Mouse (Mus musculus) E14TG2a.4 (cell line): ENCODE data around the gene Nim1k.
"Not testable (repeated sequence)": the region's sequence is repeated elsewhere in the genome, so short reads cannot be mapped to it uniquely, and the experiment has no call there.

Experiments
- H3K27me3 ChIP-seq: 2 replicates; pipeline ENCODE4 v1.6.1; 2014; ENCODE audit warnings: low read length, control low read depth; ENCODE audit not compliant: insufficient read depth
- H3K36me3 ChIP-seq: 2 replicates; pipeline ENCODE4 v1.6.1; 2014; ENCODE audit warnings: low read length, control low read depth; ENCODE audit not compliant: insufficient read depth
- H3K4me1 ChIP-seq: replicated peaks from 2 replicates; pipeline ENCODE4 v1.6.1; 2014; ENCODE audit warnings: low read depth, low read length, control low read depth
- H3K4me3 ChIP-seq: replicated peaks from 2 replicates; pipeline ENCODE4 v1.5.1; 2014; ENCODE audit warnings: mild to moderate bottlenecking, low read length
- H3K9me3 ChIP-seq: 2 replicates; pipeline ENCODE4 v1.6.1; 2014; ENCODE audit warnings: low read length, control low read depth
- CTCF ChIP-seq: conservative IDR thresholded peaks from 2 replicates; pipeline ENCODE4 v1.5.1; 2014; ENCODE audit warnings: low read length
- NANOG ChIP-seq: IDR thresholded peaks from 2 replicates; pipeline ENCODE4 v1.6.1; 2014; ENCODE audit warnings: borderline replicate concordance, low read length, mixed read lengths
- POU5F1 ChIP-seq: IDR thresholded peaks from 2 replicates; pipeline ENCODE4 v1.6.1; 2014; ENCODE audit warnings: low read length, borderline replicate concordance

Gene Nim1k

DNA sequence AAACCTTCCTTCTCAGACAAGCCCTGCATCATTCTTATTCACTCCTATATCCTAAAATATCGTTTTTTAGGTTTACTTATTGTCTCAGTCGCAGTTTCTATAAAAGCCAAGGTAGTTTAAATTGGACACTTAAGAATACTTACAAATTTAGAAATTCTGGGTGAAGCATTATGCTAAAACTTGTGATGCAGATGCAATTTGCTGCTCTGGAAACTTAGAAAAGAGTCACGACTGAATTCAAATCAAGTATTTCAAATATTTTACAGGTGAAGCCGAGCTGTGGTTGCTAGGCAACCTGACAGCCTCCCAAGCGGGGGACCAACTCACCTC is 66.0 kb downstream of the Nim1k start:
- Histone ChIP-seq H3K9me3 (no peaks in the 10 kb centered on the region), H3K4me1 (peaks cover 48% of the 10 kb centered on the region), H3K4me3 (peak overlapping the region; percentile 70), H3K36me3 (peaks cover 20% of the 10 kb centered on the region; the same call in 1 of the 2 replicates), H3K27me3 (no peaks in the 10 kb centered on the region)
- TF ChIP-seq CTCF, result no peak
- no peak for TF ChIP-seq POU5F1
- no peak for TF ChIP-seq NANOG

DNA sequence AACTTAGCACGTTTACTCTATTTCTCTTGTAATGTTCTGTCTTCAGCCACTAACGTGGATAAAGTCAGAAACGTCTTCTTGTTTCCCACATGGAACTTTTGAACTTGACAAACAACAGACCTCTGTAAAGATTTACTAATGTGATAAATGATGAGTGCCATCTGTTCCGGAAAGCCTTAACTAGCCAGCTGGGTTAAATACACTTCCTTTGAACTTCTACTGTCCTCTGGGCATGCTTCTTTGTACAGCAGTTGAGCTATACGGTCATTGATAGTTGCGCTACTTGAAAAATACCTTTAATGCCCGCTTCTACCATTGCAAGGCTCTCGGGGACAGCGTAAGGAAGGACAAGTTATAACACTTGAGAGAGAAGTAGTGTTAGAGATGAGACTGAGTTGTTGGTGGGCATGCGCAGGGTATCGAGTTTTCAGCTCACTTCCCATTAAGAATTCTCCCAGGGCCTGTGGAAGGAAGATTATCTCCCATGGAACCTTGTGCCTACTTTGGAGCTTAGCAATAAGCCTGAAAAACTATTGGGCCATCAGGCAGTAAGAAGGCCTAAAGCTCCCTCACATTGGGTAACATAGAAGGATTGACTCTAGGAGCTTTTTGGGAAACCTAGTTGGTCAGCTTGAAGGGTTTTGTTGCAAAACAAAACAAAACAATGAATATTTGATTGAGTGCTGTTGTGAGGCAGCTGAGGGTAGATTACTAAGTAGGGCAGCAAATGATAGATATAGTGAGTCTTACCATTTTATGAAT is 71.1 kb downstream of the Nim1k start:
- Histone ChIP-seq H3K27me3 (no peaks in the 10 kb centered on the region), H3K4me1 (peaks cover 15% of the 10 kb centered on the region), H3K36me3 (no peaks in the 10 kb centered on the region), H3K4me3 (no peak overlapping the region), H3K9me3 (no peaks in the 10 kb centered on the region)
- no peak for TF ChIP-seq CTCF
- no peak for TF ChIP-seq POU5F1
- TF ChIP-seq NANOG, result no peak

DNA sequence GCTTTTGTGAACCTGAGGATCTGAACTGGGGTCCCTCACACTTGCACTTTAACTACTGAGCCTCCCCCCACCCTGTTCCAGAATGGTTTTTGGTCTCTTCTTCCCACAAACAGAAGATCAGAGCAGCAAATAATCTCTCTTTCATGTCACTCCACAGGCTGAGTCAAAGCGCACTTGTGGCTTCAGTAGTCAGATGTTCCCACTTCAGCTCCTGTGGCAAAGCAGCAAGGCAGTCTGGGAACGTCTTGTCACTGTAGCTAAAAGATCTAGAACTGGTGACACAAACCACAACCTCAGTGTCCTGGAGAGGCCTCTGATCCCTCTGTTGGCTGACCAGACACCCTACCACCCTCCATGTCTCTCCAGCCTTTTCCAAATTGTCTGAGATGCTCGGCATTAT is 74.5 kb downstream of the Nim1k start:
- Histone ChIP-seq H3K4me3 (no peak overlapping the region), H3K27me3 (no peaks in the 10 kb centered on the region), H3K4me1 (no peaks in the 10 kb centered on the region), H3K36me3 (no peaks in the 10 kb centered on the region), H3K9me3 (no peaks in the 10 kb centered on the region)
- no peak for TF ChIP-seq NANOG
- TF ChIP-seq CTCF, result no peak
- no peak for TF ChIP-seq POU5F1

DNA sequence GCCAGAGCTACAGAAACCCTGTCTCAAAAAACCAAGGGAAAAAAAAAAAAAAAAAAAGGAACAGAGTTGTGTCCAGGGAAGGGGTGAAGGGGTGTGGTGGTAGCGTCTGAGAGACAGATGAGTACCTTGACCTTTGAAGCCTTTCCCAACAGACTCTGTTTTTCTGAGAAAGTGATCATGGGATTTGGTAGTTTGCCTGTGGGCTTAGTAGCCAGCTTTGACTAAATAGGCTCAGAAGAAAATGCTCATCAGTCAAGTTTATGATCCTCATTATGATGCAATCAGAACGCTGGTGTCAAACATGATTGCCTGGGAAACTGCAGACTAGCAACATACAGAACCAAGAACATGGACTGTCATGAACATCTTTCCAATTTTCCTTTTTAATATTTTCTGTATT is 76.0 kb downstream of the Nim1k start:
- H3K4me3 ChIP-seq, result no peak overlapping the region
- no peaks in the 10 kb centered on the region for H3K27me3 ChIP-seq
- TF ChIP-seq NANOG (no peak), POU5F1 (no peak), CTCF (no peak)
- no peaks in the 10 kb centered on the region for H3K4me1 ChIP-seq
- H3K9me3 ChIP-seq, result peaks cover 3% of the 10 kb centered on the region; the same call in 1 of the 2 replicates
- no peaks in the 10 kb centered on the region for H3K36me3 ChIP-seq

DNA sequence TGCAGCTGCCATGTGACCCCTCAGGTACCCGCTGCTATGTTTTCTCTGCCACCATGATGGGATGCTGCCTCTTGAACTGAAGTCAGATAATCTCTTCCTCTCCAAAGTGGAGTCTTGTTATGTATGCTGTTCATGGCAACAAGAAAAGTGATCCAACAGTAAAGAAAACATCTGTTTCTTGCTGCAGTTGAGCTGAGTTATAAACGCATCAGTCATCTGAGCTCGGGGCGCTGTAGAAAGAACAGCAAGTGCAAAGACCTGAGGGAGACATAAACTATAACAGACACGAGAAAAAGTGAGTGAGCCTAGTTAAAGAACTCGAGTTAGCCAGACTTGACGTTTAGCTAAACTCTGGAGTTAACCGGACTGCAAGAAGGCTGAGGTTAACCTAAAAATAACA is 76.9 kb downstream of the Nim1k start:
- TF ChIP-seq NANOG, result no peak
- TF ChIP-seq POU5F1, result no peak
- TF ChIP-seq CTCF, result no peak
- Histone ChIP-seq H3K36me3 (no peaks in the 10 kb centered on the region), H3K27me3 (no peaks in the 10 kb centered on the region), H3K9me3 (peaks cover 9% of the 10 kb centered on the region), H3K4me3 (no peak overlapping the region), H3K4me1 (no peaks in the 10 kb centered on the region)

DNA sequence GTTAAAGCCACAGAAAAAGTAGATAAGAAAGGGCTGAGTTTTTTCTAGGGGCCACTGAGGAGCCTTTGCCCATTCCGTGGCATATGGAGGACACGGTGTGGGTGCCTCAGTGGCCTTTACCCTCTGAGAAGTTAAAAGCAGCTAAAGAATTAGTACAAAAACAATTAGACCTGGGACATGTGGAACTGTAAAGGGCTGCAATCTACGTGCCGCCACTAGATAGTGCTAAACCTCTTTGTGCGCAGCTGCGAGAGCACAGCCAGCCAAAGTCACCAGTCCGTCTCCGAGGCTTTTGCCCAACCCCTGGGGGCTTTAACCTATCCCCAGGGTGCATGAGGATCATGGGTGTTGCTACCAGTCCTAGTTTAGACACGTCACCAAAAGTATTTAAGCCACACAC is 94.3 kb downstream of the Nim1k start:
- not testable (repeated sequence) for H3K4me1 ChIP-seq, H3K27me3 ChIP-seq, H3K4me3 ChIP-seq, H3K36me3 ChIP-seq
- H3K9me3 ChIP-seq, result peaks cover 17% of the 10 kb centered on the region
